Mouse (Mus musculus) cerebellum, adult 2 months (tissue): ENCODE measurements around the gene Timm29. TPM values are rescaled to one million over a fixed set of nuclear protein-coding genes. Genes with fewer than 3 reads are reported as not detected.

Source experiments
- DNase-seq, 2 experiments: peaks; one replicate each; pipeline ENCODE4 v3.0.0; 2021
- H3K27ac ChIP-seq: fragments of 200-500 bp; 2 replicates; pipeline ENCODE4 v1.5.1; 2012; ENCODE audit warnings: low read length, control low read depth, inconsistent platforms; ENCODE audit not compliant: insufficient read depth
- H3K27me3 ChIP-seq: fragments of 200-500 bp; 2 replicates; pipeline ENCODE4 v1.6.1; 2012; ENCODE audit warnings: inconsistent platforms, mild to moderate bottlenecking, low read length, moderate library complexity; ENCODE audit not compliant: control insufficient read depth, insufficient read depth
- H3K4me1 ChIP-seq: fragments of 200-500 bp; 2 replicates; pipeline ENCODE4 v1.6.1; 2011; ENCODE audit warnings: low read length; ENCODE audit not compliant: control insufficient read depth, insufficient read depth
- H3K4me3 ChIP-seq: fragments of 200-500 bp; replicated peaks from 2 replicates; pipeline ENCODE3; 2011; ENCODE audit warnings: mild to moderate bottlenecking, low read depth, low read length, control low read depth; ENCODE audit not compliant: insufficient read depth
- CTCF ChIP-seq: fragments of 200-500 bp; IDR thresholded peaks from 2 replicates; pipeline ENCODE4 v1.5.1; 2011; ENCODE audit warnings: low read depth, mild to moderate bottlenecking, control low read depth, low read length, moderate library complexity, borderline replicate concordance; ENCODE audit not compliant: insufficient read depth
- POLR2A ChIP-seq: fragments of 200-500 bp; IDR thresholded peaks from 2 replicates; pipeline ENCODE4 v1.6.1; 2011; ENCODE audit warnings: low read length, control low read depth, borderline replicate concordance; ENCODE audit not compliant: insufficient read depth
- WGBS: fragments of 180-500 bp; shearing (Covaris S2); methylation state at CpG from one replicate; pipeline ENCODE4 v1.1.7; 2018; 5-methylcytosine and 5-hydroxymethylcytosine counted together
- polyA plus RNA-seq: library from polyadenylated mRNA; depleted of rRNA; stranded (reverse); fragments of >200 nt; gene quantifications from 2 replicates; pipeline ENCODE4 v1.2.3, GENCODE M21; 2012; rRNA removed

Timm29 gene
- polyA plus RNA-seq: 53.1 and 53.4 TPM in 2 replicates

GRCm38 (mm10) chr9:21592703-21593121, at the start of gene Timm29, which contains the start of gene Yipf2:
Gene Timm29 (plus strand): TSS chr9:21592722.
Gene Yipf2 (minus strand): TSS chr9:21592828.
- no peak for TF ChIP-seq CTCF
- TF ChIP-seq POLR2A: peak; percentile 94
- peaks cover 8% of the 10 kb centered on the region; the same call in 1 of the 2 replicates for H3K4me1 ChIP-seq
- H3K27me3 ChIP-seq: no peaks in the 10 kb centered on the region
- H3K4me3 ChIP-seq: peak within 1 kb of the TSS; percentile 93
- under 1% methylated on average over 30 of the region's 30 CpGs for WGBS
- H3K27ac ChIP-seq: peak within 1 kb of the TSS; percentile 68
- peak; percentile 94 to 96 for DNase-seq

GRCm38 (mm10) chr9:21545351-21545915, 47.1 kb upstream of the Timm29 start:
- Histone ChIP-seq H3K27ac (no peak overlapping the region), H3K4me1 (peaks cover 1% of the 10 kb centered on the region; the same call in 1 of the 2 replicates), H3K4me3 (peak overlapping the region; percentile 73), H3K27me3 (no peaks in the 10 kb centered on the region)
- DNase-seq: peak in 1 of 2 experiments; percentile 22
- WGBS: 20% methylated on average over 9 of the region's 9 CpGs
- TF ChIP-seq POLR2A: no peak
- no peak for TF ChIP-seq CTCF

- under 1% methylated on average over 66 of the region's 67 CpGs for WGBS
- TF ChIP-seq POLR2A (0 out of 2 replicates have a peak, but pooled peaks have one; percentile 29), CTCF (peak; percentile 49; the same call in 1 of the 2 replicates)
- DNase-seq: peak; percentile 99 to 100
Measured at GRCm38 (mm10) chr9:21545916-21546788, 46.4 kb upstream of the Timm29 start.

GRCm38 (mm10) chr9:21546789-21547074, 45.8 kb upstream of the Timm29 start, which contains the start of gene Carm1:
Gene Carm1 (plus strand): TSS chr9:21546894.
- H3K4me3 ChIP-seq: peak within 1 kb of the TSS; percentile 73
- WGBS: 7% methylated on average over 41 of the region's 52 CpGs
- no peaks in the 10 kb centered on the region for H3K27me3 ChIP-seq
- peak in 1 of 2 experiments; percentile 79 for DNase-seq
- peaks cover 9% of the 10 kb centered on the region for H3K4me1 ChIP-seq
- TF ChIP-seq POLR2A (no peak), CTCF (no peak)
- H3K27ac ChIP-seq: peak within 1 kb of the TSS; percentile 44

More at GRCm38 (mm10) chr9:21545916-21546788, 46.4 kb upstream of the Timm29 start:
- H3K27ac ChIP-seq: 0 out of 2 replicates have a peak overlapping the region, but pooled peaks have one; percentile 13
- peaks cover 5% of the 10 kb centered on the region for H3K4me1 ChIP-seq
- H3K27me3 ChIP-seq: no peaks in the 10 kb centered on the region
- peak overlapping the region; percentile 73 for H3K4me3 ChIP-seq

- WGBS: under 1% methylated on average over 47 of the region's 66 CpGs
- Histone ChIP-seq H3K4me1 (peaks cover 9% of the 10 kb centered on the region), H3K27me3 (no peaks in the 10 kb centered on the region), H3K4me3 (peak overlapping the region; percentile 70), H3K27ac (peak overlapping the region; percentile 44)
- DNase-seq: peak in 1 of 2 experiments; percentile 70
- TF ChIP-seq POLR2A (no peak), CTCF (no peak)
Measured at GRCm38 (mm10) chr9:21547075-21547941, 45.2 kb upstream of the Timm29 start.

- H3K27ac ChIP-seq: no peak overlapping the region; the same call in none of the 2 replicates
- no peak overlapping the region for H3K4me3 ChIP-seq
- H3K4me1 ChIP-seq: peaks cover 9% of the 10 kb centered on the region
- peak; percentile 28 to 53 for DNase-seq
- no peak for TF ChIP-seq POLR2A
- no peaks in the 10 kb centered on the region for H3K27me3 ChIP-seq
- 28% methylated on average over 2 of the region's 2 CpGs for WGBS
Measured at GRCm38 (mm10) chr9:21551049-21551448, 41.5 kb upstream of the Timm29 start.

- no peak for DNase-seq
- WGBS: 86% methylated on average over 6 of the region's 6 CpGs
Measured at GRCm38 (mm10) chr9:21553607-21554273, 38.8 kb upstream of the Timm29 start.

More at GRCm38 (mm10) chr9:21553607-21554273, 38.8 kb upstream of the Timm29 start:
- H3K4me1 ChIP-seq: peaks cover 14% of the 10 kb centered on the region
- TF ChIP-seq CTCF (no peak), POLR2A (no peak)
- no peak overlapping the region for H3K27ac ChIP-seq
- no peaks in the 10 kb centered on the region for H3K27me3 ChIP-seq
- no peak overlapping the region for H3K4me3 ChIP-seq
